In the genomic region with DNA sequence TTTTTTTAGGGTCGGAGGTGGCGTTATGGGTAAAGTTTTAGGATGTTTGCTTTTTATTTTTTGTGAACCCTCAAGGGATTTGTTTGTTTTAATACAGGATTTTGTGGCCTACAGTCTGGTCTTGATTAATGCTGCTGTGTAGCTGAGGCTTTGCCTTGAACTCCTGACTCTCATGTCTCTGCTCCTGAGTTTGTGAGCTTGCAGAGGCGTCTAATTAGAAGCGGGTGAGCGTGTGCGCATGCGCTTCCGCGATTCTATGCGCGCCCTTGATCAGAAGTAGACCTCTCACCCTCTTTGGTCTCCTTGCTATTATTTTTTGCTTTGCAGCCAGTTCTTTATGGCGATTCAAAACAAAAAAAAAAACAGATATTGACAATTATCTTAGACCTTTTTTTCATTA, we compare ENCODE assay signal across 8 mouse cellular contexts. TPM values are rescaled to one million over a fixed set of nuclear protein-coding genes. Genes with fewer than 3 reads are reported as not detected.
A peak's percentile ranks its signal among the peaks of the same experiment; 100 is the strongest.
DNase-seq lines count a peak whose midpoint lies in the region; ATAC-seq and TF ChIP-seq lines count a peak whose summit lies in the region.

No protein-coding gene starts in this region.

- DNase-seq in heart, embryonic 10.5 days (ENCODE audit: low spot score), result no peak
- no peak for DNase-seq in heart, adult 9 months (ENCODE audit: low spot score in 2 of 2)
- DNase-seq in CH12.LX (ENCODE audit: extremely low read depth), result peak; percentile 83
- no peak for DNase-seq in forebrain, embryonic 14.5 days (ENCODE audit: low spot score)
- DNase-seq in liver, embryonic 13.5 days, result peak; percentile 44
- DNase-seq in ovary, postnatal 14 days (ENCODE audit: low spot score), result no peak
- no peak for DNase-seq in adrenal gland, postnatal 25 days

- TF ChIP-seq POLR2A in CH12.LX (IDR thresholded peaks at IDR 0.05; ENCODE audit: low read depth, low read length), result peak; percentile 61

- no peak for TF ChIP-seq EP300 in CH12.LX (IDR thresholded peaks at IDR 0.05; ENCODE audit: low read length)

- H3K4me1 ChIP-seq in heart, embryonic 10.5 days, result peaks cover 37% of the 10 kb centered on the region
- H3K4me1 ChIP-seq in CH12.LX (ENCODE audit: control insufficient read depth in 1 of 2, insufficient read depth in 2 of 2), result peaks cover 21 to 49% of the 10 kb centered on the region in 2 experiments
- 0 out of 2 replicates have a peak, but pooled peaks cover 3% of the 10 kb centered on the region for H3K4me1 ChIP-seq in forebrain, embryonic 14.5 days (ENCODE audit: control insufficient read depth, insufficient read depth, low read length)
- peaks cover 53% of the 10 kb centered on the region for H3K4me1 ChIP-seq in liver, embryonic 13.5 days (replicated peaks)

- TF ChIP-seq CTCF in CH12.LX (conservative IDR thresholded peaks at IDR 0.05 in 1 of 2, IDR thresholded peaks at IDR 0.05 in 1 of 2; ENCODE audit: low read depth in 2 of 2, low read length in 2 of 2), result no peak

- in situ Hi-C loops in CH12.LX (cut with MboI; ENCODE audit: low pct_ligation_motif_present, low pct_unique_long_range_greater_than_20kb, low sequenced_read_pairs), result no loop called here

- peak overlapping the region; percentile 93 for H3K27ac ChIP-seq in heart, embryonic 10.5 days
- peak overlapping the region; percentile 86 for H3K27ac ChIP-seq in CH12.LX (ENCODE audit: insufficient read depth, low read depth)
- H3K27ac ChIP-seq in forebrain, embryonic 14.5 days (ENCODE audit: low read depth, low read length), result no peak overlapping the region
- H3K27ac ChIP-seq in liver, embryonic 13.5 days, result peak overlapping the region; percentile 87

- TF ChIP-seq RAD21 in CH12.LX (IDR thresholded peaks at IDR 0.05; ENCODE audit: low read depth, low read length), result no peak

- no peaks in the 10 kb centered on the region for H3K27me3 ChIP-seq in heart, embryonic 10.5 days (ENCODE audit: insufficient read depth, poor library complexity, severe bottlenecking)
- H3K27me3 ChIP-seq in CH12.LX (replicated peaks), result no peaks in the 10 kb centered on the region
- H3K27me3 ChIP-seq in forebrain, embryonic 14.5 days (replicated peaks; ENCODE audit: control insufficient read depth, insufficient read depth, low read length), result no peaks in the 10 kb centered on the region
- H3K27me3 ChIP-seq in liver, embryonic 13.5 days, result no peaks in the 10 kb centered on the region

- no peak for ATAC-seq in forebrain, embryonic 14.5 days
- ATAC-seq in liver, embryonic 13.5 days (ENCODE audit: low read depth), result no peak
- no peak for ATAC-seq in CD4-positive, CD25-positive, alpha-beta regulatory T cell, adult 4 months

- H3K36me3 ChIP-seq in heart, embryonic 10.5 days, result 0 out of 2 replicates have a peak, but pooled peaks cover 2% of the 10 kb centered on the region
- peaks cover 5 to 25% of the 10 kb centered on the region in 2 experiments for H3K36me3 ChIP-seq in CH12.LX (replicated peaks in 1 of 2; ENCODE audit: control insufficient read depth in 1 of 2, insufficient read depth in 1 of 2, low read length in 1 of 2)
- H3K36me3 ChIP-seq in forebrain, embryonic 14.5 days (ENCODE audit: control insufficient read depth, insufficient read depth, low read length), result no peaks in the 10 kb centered on the region
- peaks cover 11% of the 10 kb centered on the region for H3K36me3 ChIP-seq in liver, embryonic 13.5 days

- peak overlapping the region; percentile 77 for H3K4me3 ChIP-seq in heart, embryonic 10.5 days
- H3K4me3 ChIP-seq in CH12.LX (replicated peaks in 1 of 3; ENCODE audit: low read depth in 2 of 3, low read length in 2 of 3, poor library complexity in 1 of 3), result peak overlapping the region; percentile 86 to 94 (median 88)
- H3K4me3 ChIP-seq in forebrain, embryonic 14.5 days (ENCODE audit: low read depth, low read length), result peak overlapping the region; percentile 71; the same call in 1 of the 2 replicates
- peak overlapping the region; percentile 83 for H3K4me3 ChIP-seq in liver, embryonic 13.5 days (replicated peaks)

- no peaks in the 10 kb centered on the region for H3K9me3 ChIP-seq in heart, embryonic 10.5 days
- peaks cover 4% of the 10 kb centered on the region for H3K9me3 ChIP-seq in CH12.LX (replicated peaks; ENCODE audit: low read length)
- H3K9me3 ChIP-seq in forebrain, embryonic 14.5 days (replicated peaks; ENCODE audit: control insufficient read depth, low read length), result no peaks in the 10 kb centered on the region
- no peaks in the 10 kb centered on the region for H3K9me3 ChIP-seq in liver, embryonic 13.5 days (replicated peaks)

- H3K9ac ChIP-seq in CH12.LX (ENCODE audit: insufficient read depth, low read depth), result peak overlapping the region; percentile 84
- peak overlapping the region; percentile 76 for H3K9ac ChIP-seq in forebrain, embryonic 14.5 days (ENCODE audit: low read length)
- peak overlapping the region; percentile 88 for H3K9ac ChIP-seq in liver, embryonic 13.5 days

- H3K4me2 ChIP-seq in CH12.LX (ENCODE audit: insufficient read depth, low read depth, poor library complexity, severe bottlenecking), result peak overlapping the region; percentile 97
- peak overlapping the region; percentile 58 for H3K4me2 ChIP-seq in forebrain, embryonic 14.5 days (ENCODE audit: low read length)
- H3K4me2 ChIP-seq in liver, embryonic 13.5 days, result peak overlapping the region; percentile 73

- dilution Hi-C loops in CH12.LX (cut with MboI; ENCODE audit: extremely low pct_ligation_motif_present, extremely low pct_unique_long_range_greater_than_20kb, low sequenced_read_pairs), result no loop called here

- WGBS in heart, embryonic 10.5 days, result 78% methylated on average over 12 of the region's 12 CpGs
- 82% methylated on average over 12 of the region's 12 CpGs for WGBS in forebrain, embryonic 14.5 days
- 67% methylated on average over 12 of the region's 12 CpGs for WGBS in liver, embryonic 13.5 days (ENCODE audit: insufficient replicate concordance)

- peaks cover 59% of the 10 kb centered on the region for H3K79me2 ChIP-seq in CH12.LX (replicated peaks; ENCODE audit: control insufficient read depth, extremely low read depth, insufficient read depth, poor library complexity, severe bottlenecking)

TF ChIP-seq in CH12.LX, 34 proteins besides CTCF, POLR2A, EP300 and RAD21:
- TF ChIP-seq TBP (conservative IDR thresholded peaks at IDR 0.05; ENCODE audit: low read depth, low read length), result 0 out of 2 replicates have a peak, but pooled peaks have one; percentile 67
- TF ChIP-seq SMC3 (IDR thresholded peaks at IDR 0.05; ENCODE audit: low read depth, low read length), result no peak; the same call in 1 of the 2 replicates
- TF ChIP-seq MEF2A (IDR thresholded peaks at IDR 0.05; ENCODE audit: borderline replicate concordance, low read depth, low read length), result no peak
- TF ChIP-seq GABPA (IDR thresholded peaks at IDR 0.05; ENCODE audit: insufficient replicate concordance, low read depth, low read length), result no peak
- TF ChIP-seq MAX (IDR thresholded peaks at IDR 0.05; ENCODE audit: low read length), result no peak
- no peak for TF ChIP-seq MXI1 (IDR thresholded peaks at IDR 0.05; ENCODE audit: low read depth, low read length)
- no peak for TF ChIP-seq PAX5 (IDR thresholded peaks at IDR 0.05; ENCODE audit: low read length)
- peak; percentile 91 for TF ChIP-seq NRF1 (IDR thresholded peaks at IDR 0.05; ENCODE audit: low read depth, low read length)
- TF ChIP-seq NELFE (IDR thresholded peaks at IDR 0.05; ENCODE audit: low read depth, low read length), result 0 out of 2 replicates have a peak, but pooled peaks have one; percentile 11

RNA-seq across cellular contexts. Expression of a gene that starts 1.2 kb away (rescaled TPM):
- polyA plus RNA-seq in heart, embryonic 10.5 days (2016; fragmentation: Nextera tagmentation; extraction: Ambion mirVana), result 226 and 259 TPM in 2 replicates
- total RNA-seq in CH12.LX (2012; rRNA removed), result 225 and 253 TPM in 2 replicates
- total RNA-seq in CH12.LX (2014; rRNA removed), result 227 and 228 TPM in 2 replicates
- 364 and 473 TPM in 2 replicates for polyA plus RNA-seq in CH12.LX (2012; ENCODE audit: insufficient read length, low read depth)
- polyA plus RNA-seq in forebrain, embryonic 14.5 days (2014; fragmentation: Nextera tagmentation; extraction: Ambion mirVana), result 163 and 181 TPM in 2 replicates
- polyA plus RNA-seq in liver, embryonic 13.5 days (2015; fragmentation: Nextera tagmentation; extraction: Ambion mirVana), result 122 and 139 TPM in 2 replicates
- polyA plus RNA-seq in CD4-positive, CD25-positive, alpha-beta regulatory T cell, adult 4 months (2017; shearing (Covaris generic)), result 1 to 10 TPM; 1.5 to 9.0 TPM
- total RNA-seq in adrenal gland, postnatal 25 days (2021), result 42.5 and 47.7 TPM in 2 replicates

RNA-seq across cellular contexts. Expression of a gene that starts 14.5 kb away (rescaled TPM):
- polyA plus RNA-seq in heart, embryonic 10.5 days (2016; fragmentation: Nextera tagmentation; extraction: Ambion mirVana), result 51.1 and 55.2 TPM in 2 replicates
- 345 and 358 TPM in 2 replicates for total RNA-seq in CH12.LX (2012; rRNA removed)
- 411 and 467 TPM in 2 replicates for total RNA-seq in CH12.LX (2014; rRNA removed)
- 493 and 611 TPM in 2 replicates for polyA plus RNA-seq in CH12.LX (2012; ENCODE audit: insufficient read length, low read depth)
- polyA plus RNA-seq in forebrain, embryonic 14.5 days (2014; fragmentation: Nextera tagmentation; extraction: Ambion mirVana), result 37.3 and 37.9 TPM in 2 replicates
- 112 and 130 TPM in 2 replicates for polyA plus RNA-seq in liver, embryonic 13.5 days (2015; fragmentation: Nextera tagmentation; extraction: Ambion mirVana)
- polyA plus RNA-seq in CD4-positive, CD25-positive, alpha-beta regulatory T cell, adult 4 months (2017; shearing (Covaris generic)), result 100 to 1,000 TPM; 131 to 203 TPM
- 482 and 571 TPM in 2 replicates for total RNA-seq in adrenal gland, postnatal 25 days (2021)

RNA-seq across cellular contexts. Expression of a gene that starts 57.3 kb away (rescaled TPM):
- polyA plus RNA-seq in heart, embryonic 10.5 days (2016; fragmentation: Nextera tagmentation; extraction: Ambion mirVana), result 27.5 and 31.8 TPM in 2 replicates
- 25.7 and 26.2 TPM in 2 replicates for total RNA-seq in CH12.LX (2012; rRNA removed)
- total RNA-seq in CH12.LX (2014; rRNA removed), result 32.5 and 38.9 TPM in 2 replicates
- polyA plus RNA-seq in CH12.LX (2012; ENCODE audit: insufficient read length, low read depth), result 17.3 and 21.9 TPM in 2 replicates
- 44.8 and 46.7 TPM in 2 replicates for polyA plus RNA-seq in forebrain, embryonic 14.5 days (2014; fragmentation: Nextera tagmentation; extraction: Ambion mirVana)
- polyA plus RNA-seq in liver, embryonic 13.5 days (2015; fragmentation: Nextera tagmentation; extraction: Ambion mirVana), result 13.9 and 15.9 TPM in 2 replicates
- 10 to 100 TPM; 43.3 to 74.1 TPM for polyA plus RNA-seq in CD4-positive, CD25-positive, alpha-beta regulatory T cell, adult 4 months (2017; shearing (Covaris generic))
- 29.4 and 30.0 TPM in 2 replicates for total RNA-seq in adrenal gland, postnatal 25 days (2021)

Comparison
In these comparisons a context has a peak if more than half of its experiments do, and no peak if none do; other contexts are left out.
1. DNase-seq: peak in CH12.LX (single experiment) and liver, embryonic 13.5 days (single experiment); none in heart, embryonic 10.5 days (single experiment), heart, adult 9 months (0 of 2), forebrain, embryonic 14.5 days (single experiment), ovary, postnatal 14 days (single experiment) and adrenal gland, postnatal 25 days (single experiment).
2. RNA of a gene that starts 1.2 kb away (polyA plus RNA-seq): 364 to 473 TPM in CH12.LX, 226 to 259 TPM in heart, embryonic 10.5 days, 163 to 181 TPM in forebrain, embryonic 14.5 days and 122 to 139 TPM in liver, embryonic 13.5 days; 1.5 to 9.0 TPM in CD4-positive, CD25-positive, alpha-beta regulatory T cell, adult 4 months; every median in the first group is over 10 times any median in the second.
3. Peak in every context shown above with its lines, with median percentiles within 50 percentile points of each other: H3K4me3 ChIP-seq, H3K4me2 ChIP-seq and H3K9ac ChIP-seq.